Mouse (Mus musculus) ES-Bruce4 (cell line): ENCODE results near the gene Wfdc12.

Experiments used
- CTCF ChIP-seq: IDR thresholded peaks from one replicate; pipeline ENCODE4 v1.8.1; 2011; ENCODE audit warnings: low read depth, low read length
- EP300 ChIP-seq: IDR thresholded peaks from 2 replicates; pipeline ENCODE4 v1.6.1; 2011; ENCODE audit warnings: low read depth, low read length; ENCODE audit not compliant: insufficient read depth
- POLR2A ChIP-seq: IDR thresholded peaks from one replicate; pipeline ENCODE4 v1.8.1; 2011; ENCODE audit warnings: low read length; ENCODE audit not compliant: insufficient read depth

DNA sequence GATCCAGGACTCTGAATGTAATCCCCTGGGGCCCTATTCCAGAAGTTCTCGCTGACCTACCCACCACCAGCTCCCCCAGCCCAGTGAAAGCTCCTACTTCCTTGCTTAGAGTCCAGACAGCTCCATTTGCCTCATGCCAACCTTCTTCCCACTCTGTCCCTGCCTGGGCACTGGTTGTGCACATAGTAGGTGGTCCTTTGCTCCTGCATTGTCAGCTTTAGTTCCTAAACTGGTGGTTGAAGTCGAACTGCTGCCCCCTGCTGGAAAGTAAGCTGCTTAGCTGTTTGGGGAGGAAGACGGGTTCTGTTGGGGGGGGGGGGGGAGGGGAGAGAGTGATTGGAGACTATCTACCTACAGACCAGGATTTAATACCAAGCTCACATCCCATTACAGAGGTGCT, 10.3 kb downstream of the Wfdc12 start:
- TF ChIP-seq CTCF (peak; percentile 34), POLR2A (no peak), EP300 (no peak)
